Comparison of ENCODE assay signal across 7 mouse cellular contexts in the genomic region with DNA sequence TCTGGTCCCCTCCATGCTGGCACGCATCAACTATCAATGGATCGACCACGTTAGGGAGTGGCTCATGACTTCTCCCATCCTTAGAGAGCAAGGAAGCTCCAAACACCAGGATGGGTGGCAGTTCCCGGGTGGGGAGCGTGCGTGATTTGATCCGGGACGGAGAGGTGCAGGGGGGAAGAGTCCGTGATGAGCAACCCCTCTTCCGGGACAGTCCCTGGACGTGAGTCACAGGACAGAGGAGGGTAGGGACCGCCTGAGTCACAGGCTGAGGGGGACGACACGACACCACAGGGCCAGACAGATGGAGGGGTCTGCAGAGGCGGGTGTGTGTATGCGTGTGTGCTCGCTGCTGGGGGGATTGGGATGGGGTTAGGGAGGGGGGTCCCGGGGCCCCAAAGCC. TPM values are rescaled to one million over a fixed set of nuclear protein-coding genes. Genes with fewer than 3 reads are reported as not detected.
DNase-seq lines count a peak whose midpoint lies in the region; ATAC-seq and TF ChIP-seq lines count a peak whose summit lies in the region.

No protein-coding gene starts in this region.

- H3K9me3 ChIP-seq in lung, embryonic 14.5 days (ENCODE audit: low read depth, low read length): no peaks in the 10 kb centered on the region
- no peaks in the 10 kb centered on the region for H3K9me3 ChIP-seq in limb, embryonic 15.5 days

- peak overlapping the region; percentile 82 for H3K4me3 ChIP-seq in lung, embryonic 14.5 days (ENCODE audit: low read depth, low read length)
- peak overlapping the region; percentile 90 for H3K4me3 ChIP-seq in limb, embryonic 15.5 days

- peak overlapping the region; percentile 82 for H3K9ac ChIP-seq in lung, embryonic 14.5 days
- H3K9ac ChIP-seq in limb, embryonic 15.5 days: peak overlapping the region; percentile 64

- no peak for TF ChIP-seq CTCF in lung, embryonic 14.5 days (IDR thresholded peaks at IDR 0.05; ENCODE audit: low read depth)

- H3K4me2 ChIP-seq in lung, embryonic 14.5 days: peak overlapping the region; percentile 93
- H3K4me2 ChIP-seq in limb, embryonic 15.5 days: peak overlapping the region; percentile 93

- no peaks in the 10 kb centered on the region for H3K4me1 ChIP-seq in lung, embryonic 14.5 days (ENCODE audit: insufficient read depth)
- H3K4me1 ChIP-seq in limb, embryonic 15.5 days: peaks cover 13% of the 10 kb centered on the region

- H3K27me3 ChIP-seq in lung, embryonic 14.5 days (ENCODE audit: insufficient read depth, low read length): no peaks in the 10 kb centered on the region
- no peaks in the 10 kb centered on the region for H3K27me3 ChIP-seq in limb, embryonic 15.5 days

- H3K36me3 ChIP-seq in lung, embryonic 14.5 days (ENCODE audit: insufficient read depth): no peaks in the 10 kb centered on the region
- no peaks in the 10 kb centered on the region for H3K36me3 ChIP-seq in limb, embryonic 15.5 days

- no peak for DNase-seq in lung, embryonic 14.5 days
- DNase-seq in lung, postnatal 4 days: no peak
- DNase-seq in MN1 (ENCODE audit: low spot score): peak; percentile 55
- DNase-seq in c-Kit-negative CD71-positive TER-119-positive erythroid progenitor cells, embryonic 14.5 days (ENCODE audit: low read depth, low spot score): peak; percentile 22
- DNase-seq in natural killer cell, adult 2 months (ENCODE audit: low spot score in 2 of 2): peak; percentile 54 to 61

- WGBS in lung, embryonic 14.5 days: 1% methylated on average over 18 of the region's 18 CpGs
- WGBS in limb, embryonic 15.5 days: under 1% methylated on average over 17 of the region's 18 CpGs

- peak overlapping the region; percentile 78 for H3K27ac ChIP-seq in lung, embryonic 14.5 days (ENCODE audit: low read depth)
- H3K27ac ChIP-seq in limb, embryonic 15.5 days: peak overlapping the region; percentile 85

- ATAC-seq in lung, embryonic 14.5 days (ENCODE audit: insufficient read depth): peak; percentile 86
- ATAC-seq in granulocyte monocyte progenitor cell, adult 5-6 weeks (replicated peaks; ENCODE audit: poor library complexity, severe bottlenecking): peak; percentile 50
- ATAC-seq in limb, embryonic 15.5 days (ENCODE audit: insufficient number of reproducible peaks, low FRiP score, low TSS enrichment, low read depth): peak; percentile 68

RNA-seq across cellular contexts. Expression of a gene that starts 0.7 kb away (rescaled TPM):
- 131 and 132 TPM in 2 replicates for polyA plus RNA-seq in lung, embryonic 14.5 days (2014; fragmentation: Nextera tagmentation; extraction: Ambion mirVana)
- 120 and 133 TPM in 2 replicates for total RNA-seq in granulocyte monocyte progenitor cell, adult 5-6 weeks (2014; fragmentation: Nextera tagmentation)
- total RNA-seq in granulocyte monocyte progenitor cell, adult 5-6 weeks (2017): 203 and 215 TPM in 2 replicates
- polyA plus RNA-seq in limb, embryonic 15.5 days (2015; fragmentation: Nextera tagmentation; extraction: Ambion mirVana): 69.4 and 74.7 TPM in 2 replicates

Comparison
In these comparisons a context has a peak if more than half of its experiments do, and no peak if none do; other contexts are left out.
1. DNase-seq: peak in MN1 (single experiment), c-Kit-negative CD71-positive TER-119-positive erythroid progenitor cells, embryonic 14.5 days (single experiment) and natural killer cell, adult 2 months (2 of 2); none in lung, embryonic 14.5 days (single experiment) and lung, postnatal 4 days (0 of 2).
2. Peak in every context shown above with its lines, with median percentiles within 50 percentile points of each other: ATAC-seq.